Mouse (Mus musculus) C2C12 (cell line): ENCODE results near the gene Gm37240. TPM values are rescaled to one million over a fixed set of nuclear protein-coding genes. Genes with fewer than 3 reads are reported as not detected.

Experiments
- H3K27me3 ChIP-seq: one replicate; pipeline ENCODE4 v1.6.1; 2011; ENCODE audit not compliant: control insufficient read depth, insufficient read depth, insufficient read length
- H3K36me3 ChIP-seq: one replicate; pipeline ENCODE4 v1.6.1; 2011; ENCODE audit not compliant: control insufficient read depth, insufficient read depth
- H3K4me3 ChIP-seq: one replicate; pipeline ENCODE4 v1.5.1; 2011; ENCODE audit warnings: mild to moderate bottlenecking, control low read depth; ENCODE audit not compliant: poor library complexity, insufficient read depth, severe bottlenecking
- H3K79me2 ChIP-seq: one replicate; pipeline ENCODE4 v1.6.1; 2011; ENCODE audit not compliant: control insufficient read depth, insufficient read depth
- H3K79me3 ChIP-seq: one replicate; pipeline ENCODE4 v1.6.1; 2011; ENCODE audit warnings: low read depth, control low read depth
- H3ac ChIP-seq: one replicate; pipeline ENCODE3; 2011; ENCODE audit warnings: low read depth; ENCODE audit not compliant: control insufficient read depth, insufficient read length
- CEBPB ChIP-seq: IDR thresholded peaks from one replicate; pipeline ENCODE4 v1.6.1; 2011; ENCODE audit warnings: low read depth, mild to moderate bottlenecking, control low read depth, moderate library complexity
- CTCF ChIP-seq: IDR thresholded peaks from one replicate; pipeline ENCODE4 v1.5.1; 2011; ENCODE audit not compliant: control insufficient read depth, insufficient read depth, insufficient read length
- FOSL1 ChIP-seq: IDR thresholded peaks from one replicate; pipeline ENCODE4 v1.8.0; 2011; ENCODE audit warnings: mild to moderate bottlenecking, low read length; ENCODE audit not compliant: poor library complexity, insufficient read depth, severe bottlenecking
- MAX ChIP-seq: IDR thresholded peaks from one replicate; pipeline ENCODE4 v1.6.1; 2011; ENCODE audit warnings: mild to moderate bottlenecking, control low read depth
- MYOD1 ChIP-seq: IDR thresholded peaks from one replicate; pipeline ENCODE4 v1.6.1; 2011; ENCODE audit warnings: low read depth; ENCODE audit not compliant: control insufficient read depth, insufficient read length
- MYOG ChIP-seq: IDR thresholded peaks from one replicate; pipeline ENCODE4 v1.6.1; 2011; ENCODE audit not compliant: control insufficient read depth, insufficient read length; ENCODE audit errors: extremely low read depth
- USF1 ChIP-seq: IDR thresholded peaks from one replicate; pipeline ENCODE4 v1.6.1; 2011; ENCODE audit warnings: low read depth, mild to moderate bottlenecking, control low read depth, moderate library complexity
- polyA plus RNA-seq: library from polyadenylated mRNA; unstranded; fragments of >200 nt; fragmentation: generic; extraction: Trizol; gene quantifications from one replicate; pipeline ENCODE4 v1.2.1, GENCODE M21; 2012; ENCODE audit warnings: missing spikeins

Gene Gm37240
- polyA plus RNA-seq, 1 experiment, result 7.3 TPM

DNA sequence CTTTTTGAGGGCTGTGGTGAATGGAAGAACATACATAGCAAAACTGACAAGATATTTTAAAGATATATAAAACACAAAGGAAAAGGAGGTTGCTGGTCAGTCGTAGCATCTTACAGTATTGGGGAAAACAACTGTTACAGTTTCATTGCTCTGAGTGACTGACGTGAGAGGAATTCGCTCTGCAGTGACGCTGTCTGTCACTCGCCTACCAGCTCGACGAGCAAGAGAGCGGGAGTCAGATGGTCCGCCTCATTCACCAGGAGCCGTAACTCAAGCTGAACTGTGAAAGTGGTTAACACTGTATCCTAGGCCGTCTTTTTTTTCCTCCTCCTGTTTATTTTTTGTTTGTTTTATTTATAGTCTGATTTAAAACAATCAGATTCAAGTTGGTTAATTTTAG is 908.6 kb downstream of the Gm37240 start:
- H3K79me3 ChIP-seq, result no peaks in the 10 kb centered on the region
- no peaks in the 10 kb centered on the region for H3K27me3 ChIP-seq
- no peaks in the 10 kb centered on the region for H3K79me2 ChIP-seq
- H3ac ChIP-seq, result no peak overlapping the region
- no peak overlapping the region for H3K4me3 ChIP-seq
- no peak for TF ChIP-seq CTCF
- TF ChIP-seq FOSL1, result no peak
- no peak for TF ChIP-seq MYOD1
- no peak for TF ChIP-seq MAX
- TF ChIP-seq MYOG, result no peak
- TF ChIP-seq CEBPB, result no peak
- no peak for TF ChIP-seq USF1
- peaks cover 22% of the 10 kb centered on the region for H3K36me3 ChIP-seq

DNA sequence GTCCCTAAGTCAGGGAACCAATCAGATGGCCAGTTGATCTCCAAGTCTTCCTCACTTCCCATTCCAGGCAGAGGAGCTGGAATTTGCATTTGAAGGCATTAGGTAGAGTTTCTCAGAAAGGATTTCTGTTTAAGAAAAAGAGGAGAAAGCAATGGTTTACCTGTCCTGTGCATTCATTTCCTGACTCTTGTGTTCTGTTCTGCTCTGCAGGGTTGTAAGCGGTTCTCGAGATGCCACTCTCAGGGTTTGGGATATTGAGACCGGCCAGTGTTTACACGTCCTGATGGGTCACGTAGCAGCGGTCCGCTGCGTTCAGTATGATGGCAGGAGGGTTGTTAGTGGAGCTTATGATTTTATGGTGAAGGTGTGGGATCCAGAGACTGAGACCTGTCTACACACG is 913.1 kb downstream of the Gm37240 start:
- H3K27me3 ChIP-seq, result no peaks in the 10 kb centered on the region
- H3K79me3 ChIP-seq, result no peaks in the 10 kb centered on the region
- H3K79me2 ChIP-seq, result no peaks in the 10 kb centered on the region
- peaks cover 41% of the 10 kb centered on the region for H3K36me3 ChIP-seq
- no peak overlapping the region for H3K4me3 ChIP-seq
- no peak for TF ChIP-seq FOSL1
- TF ChIP-seq USF1, result no peak
- TF ChIP-seq CTCF, result no peak
- TF ChIP-seq MAX, result no peak
- no peak for TF ChIP-seq MYOG
- no peak for TF ChIP-seq MYOD1
- no peak for TF ChIP-seq CEBPB
- H3ac ChIP-seq, result no peak overlapping the region

DNA sequence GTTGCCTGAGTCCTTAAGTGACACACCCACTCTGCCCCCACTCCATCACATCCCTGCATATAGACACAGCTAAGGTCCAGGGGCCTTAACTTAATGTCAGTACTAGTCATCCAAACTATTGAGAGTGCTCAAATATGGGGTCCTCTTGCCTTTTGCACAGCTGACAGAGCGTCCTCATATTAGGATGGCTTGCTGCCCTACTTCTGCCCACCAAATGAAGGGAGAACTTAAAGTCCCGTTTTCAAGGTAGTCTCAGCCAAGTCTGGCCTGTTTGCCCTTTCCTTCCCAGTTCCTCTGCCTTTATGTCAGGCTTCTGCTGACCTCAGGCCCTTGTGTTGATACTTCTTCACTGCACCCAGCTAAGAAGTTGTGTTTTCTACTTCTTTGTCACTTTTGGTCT is 914.4 kb downstream of the Gm37240 start:
- peaks cover 47% of the 10 kb centered on the region for H3K36me3 ChIP-seq
- H3K79me3 ChIP-seq, result no peaks in the 10 kb centered on the region
- TF ChIP-seq USF1 (no peak), FOSL1 (no peak), CEBPB (no peak), MYOG (no peak), CTCF (no peak), MYOD1 (no peak), MAX (no peak)
- no peaks in the 10 kb centered on the region for H3K79me2 ChIP-seq
- no peaks in the 10 kb centered on the region for H3K27me3 ChIP-seq
- no peak overlapping the region for H3ac ChIP-seq
- H3K4me3 ChIP-seq, result no peak overlapping the region

DNA sequence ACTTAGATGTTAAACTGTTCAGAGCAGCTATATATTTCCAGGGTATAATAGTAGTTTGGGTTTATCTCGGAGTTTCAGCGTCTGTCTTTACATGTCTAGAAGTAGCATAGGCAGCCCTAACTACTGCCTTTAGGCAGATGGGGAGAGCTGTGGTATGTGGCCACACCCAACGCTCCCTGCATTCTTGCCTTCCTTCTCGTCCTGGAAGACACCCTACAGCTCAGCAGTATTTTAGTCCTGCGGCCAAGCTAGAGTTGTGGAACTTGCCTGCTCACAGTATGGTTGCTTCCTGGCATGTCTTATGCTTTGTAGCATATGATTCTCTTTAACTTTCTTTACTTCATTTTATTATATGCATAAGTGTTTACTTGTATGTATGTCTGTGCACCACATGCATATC is 915.8 kb downstream of the Gm37240 start:
- H3ac ChIP-seq, result no peak overlapping the region
- no peaks in the 10 kb centered on the region for H3K79me2 ChIP-seq
- no peaks in the 10 kb centered on the region for H3K79me3 ChIP-seq
- H3K27me3 ChIP-seq, result no peaks in the 10 kb centered on the region
- no peak overlapping the region for H3K4me3 ChIP-seq
- TF ChIP-seq MYOG, result no peak
- TF ChIP-seq MAX, result no peak
- peaks cover 47% of the 10 kb centered on the region for H3K36me3 ChIP-seq

DNA sequence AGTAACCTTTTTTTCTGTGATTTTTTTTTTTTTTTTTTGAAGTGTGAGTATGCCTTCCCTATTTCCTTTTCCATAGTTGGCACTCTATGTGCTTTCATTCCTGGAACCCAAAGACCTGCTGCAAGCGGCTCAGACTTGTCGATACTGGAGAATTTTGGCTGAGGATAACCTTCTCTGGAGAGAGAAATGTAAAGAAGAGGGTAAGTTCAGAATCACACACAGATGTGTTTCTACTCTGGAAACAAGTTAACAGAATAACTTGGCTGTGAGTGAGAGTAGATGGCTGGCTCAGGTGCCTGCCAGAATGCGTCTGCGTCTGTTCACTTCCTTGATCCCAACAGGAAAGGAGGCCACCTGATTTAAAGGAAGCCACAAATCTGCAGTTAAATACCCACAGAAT is 920.0 kb downstream of the Gm37240 start:
- no peak for TF ChIP-seq FOSL1
- TF ChIP-seq MYOG, result no peak
- TF ChIP-seq MAX, result no peak
- no peak for TF ChIP-seq CTCF
- no peak for TF ChIP-seq MYOD1
- TF ChIP-seq USF1, result no peak
- no peak for TF ChIP-seq CEBPB
- H3ac ChIP-seq, result no peak overlapping the region
- H3K79me2 ChIP-seq, result no peaks in the 10 kb centered on the region
- H3K27me3 ChIP-seq, result no peaks in the 10 kb centered on the region
- peaks cover 22% of the 10 kb centered on the region for H3K36me3 ChIP-seq
- H3K79me3 ChIP-seq, result no peaks in the 10 kb centered on the region
- H3K4me3 ChIP-seq, result no peak overlapping the region

DNA sequence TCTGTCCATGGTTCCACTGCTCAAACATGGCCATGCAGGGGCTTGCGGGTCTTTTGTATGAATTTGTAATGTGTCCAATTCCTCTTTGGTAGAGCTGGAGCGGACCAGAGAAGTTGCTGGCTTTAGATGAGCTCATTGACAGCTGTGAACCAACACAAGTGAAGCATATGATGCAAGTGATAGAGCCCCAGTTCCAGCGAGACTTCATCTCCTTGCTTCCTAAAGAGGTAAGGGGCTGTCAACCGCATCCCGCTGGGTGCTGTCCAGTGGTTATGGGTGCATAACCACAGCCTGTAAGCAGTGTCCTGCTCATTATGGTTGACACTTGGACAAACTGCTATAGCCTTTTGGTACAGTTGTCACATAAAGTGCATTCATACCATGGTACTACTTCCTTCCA is 922.2 kb downstream of the Gm37240 start:
- Histone ChIP-seq H3K4me3 (no peak overlapping the region), H3K36me3 (peaks cover 20% of the 10 kb centered on the region), H3ac (no peak overlapping the region), H3K27me3 (no peaks in the 10 kb centered on the region), H3K79me3 (no peaks in the 10 kb centered on the region), H3K79me2 (no peaks in the 10 kb centered on the region)
- TF ChIP-seq MAX, result no peak
